Mouse (Mus musculus): ENCODE measurements around the gene Cyp2u1. TPM values are rescaled to one million over a fixed set of nuclear protein-coding genes. Genes with fewer than 3 reads are reported as not detected.

Cyp2u1 gene
- polyA plus RNA-seq, 1 experiment from 2014 or later = 2.3 TPM

- Histone ChIP-seq H3K27ac (ENCODE audit: low read length) (no peak overlapping the region), H3K27me3 (ENCODE audit: control insufficient read depth, insufficient read depth, low read length) (no peaks in the 10 kb centered on the region), H3K4me3 (ENCODE audit: low read depth, low read length) (no peak overlapping the region), H3K9ac (replicated peaks; ENCODE audit: low read depth, low read length) (no peak overlapping the region), H3K9me3 (ENCODE audit: control insufficient read depth, low read depth, low read length) (peaks cover 9% of the 10 kb centered on the region; the same call in 1 of the 2 replicates), H3K36me3 (ENCODE audit: control insufficient read depth, insufficient read depth, low read length) (no peaks in the 10 kb centered on the region; the same call in 1 of the 2 replicates), H3K4me2 (replicated peaks; ENCODE audit: low read depth, low read length) (no peak overlapping the region), H3K4me1 (ENCODE audit: control insufficient read depth, insufficient read depth, low read length) (no peaks in the 10 kb centered on the region)
- 89% methylated on average over 9 of the region's 9 CpGs for WGBS
- no peak for ATAC-seq (ENCODE audit: insufficient number of reproducible peaks, insufficient read depth, low FRiP score, low read depth)
Measured at GRCm38 (mm10) chr3:131259392-131259965, 43.5 kb downstream of the Cyp2u1 start.

- no peaks in the 10 kb centered on the region for H3K36me3 ChIP-seq (ENCODE audit: control insufficient read depth, insufficient read depth, low read length)
- H3K4me2 ChIP-seq (replicated peaks; ENCODE audit: low read depth, low read length) = no peak overlapping the region
- no peak overlapping the region for H3K4me3 ChIP-seq (ENCODE audit: low read depth, low read length)
- no peak for ATAC-seq (ENCODE audit: insufficient number of reproducible peaks, insufficient read depth, low FRiP score, low read depth)
- H3K9ac ChIP-seq (replicated peaks; ENCODE audit: low read depth, low read length) = no peak overlapping the region
- no peak overlapping the region for H3K27ac ChIP-seq (ENCODE audit: low read length)
- peaks cover 9% of the 10 kb centered on the region; the same call in 1 of the 2 replicates for H3K9me3 ChIP-seq (ENCODE audit: control insufficient read depth, low read depth, low read length)
- H3K27me3 ChIP-seq (ENCODE audit: control insufficient read depth, insufficient read depth, low read length) = no peaks in the 10 kb centered on the region
- no peaks in the 10 kb centered on the region for H3K4me1 ChIP-seq (ENCODE audit: control insufficient read depth, insufficient read depth, low read length)
- 81% methylated on average over 3 of the region's 3 CpGs for whole genome bisulfite sequencing
Measured at GRCm38 (mm10) chr3:131258921-131259320, 44.1 kb downstream of the Cyp2u1 start.

GRCm38 (mm10) chr3:131255399-131255981, 47.5 kb downstream of the Cyp2u1 start:
- ATAC-seq (ENCODE audit: insufficient number of reproducible peaks, insufficient read depth, low FRiP score, low read depth) = no peak
- WGBS = 90% methylated on average over 3 of the region's 3 CpGs
- no peak overlapping the region for H3K4me3 ChIP-seq (ENCODE audit: low read depth, low read length)

GRCm38 (mm10) chr3:131254991-131255390, 48.0 kb downstream of the Cyp2u1 start:
- ATAC-seq (ENCODE audit: insufficient number of reproducible peaks, insufficient read depth, low FRiP score, low read depth) = no peak
- no peak overlapping the region for H3K27ac ChIP-seq (ENCODE audit: low read length)
- H3K9me3 ChIP-seq (ENCODE audit: control insufficient read depth, low read depth, low read length) = no peaks in the 10 kb centered on the region
- no peak overlapping the region for H3K9ac ChIP-seq (replicated peaks; ENCODE audit: low read depth, low read length)
- H3K4me3 ChIP-seq (ENCODE audit: low read depth, low read length) = no peak overlapping the region
- 94% methylated on average over 4 of the region's 4 CpGs for WGBS
- H3K27me3 ChIP-seq (ENCODE audit: control insufficient read depth, insufficient read depth, low read length) = no peaks in the 10 kb centered on the region
- no peak overlapping the region for H3K4me2 ChIP-seq (replicated peaks; ENCODE audit: low read depth, low read length)
- no peaks in the 10 kb centered on the region for H3K36me3 ChIP-seq (ENCODE audit: control insufficient read depth, insufficient read depth, low read length)
- H3K4me1 ChIP-seq (ENCODE audit: control insufficient read depth, insufficient read depth, low read length) = no peaks in the 10 kb centered on the region

More at GRCm38 (mm10) chr3:131255399-131255981, 47.5 kb downstream of the Cyp2u1 start:
- Histone ChIP-seq H3K27ac (ENCODE audit: low read length) (no peak overlapping the region), H3K4me1 (ENCODE audit: control insufficient read depth, insufficient read depth, low read length) (no peaks in the 10 kb centered on the region), H3K36me3 (ENCODE audit: control insufficient read depth, insufficient read depth, low read length) (no peaks in the 10 kb centered on the region), H3K27me3 (ENCODE audit: control insufficient read depth, insufficient read depth, low read length) (no peaks in the 10 kb centered on the region), H3K9me3 (ENCODE audit: control insufficient read depth, low read depth, low read length) (no peaks in the 10 kb centered on the region), H3K4me2 (replicated peaks; ENCODE audit: low read depth, low read length) (no peak overlapping the region), H3K9ac (replicated peaks; ENCODE audit: low read depth, low read length) (no peak overlapping the region)

GRCm38 (mm10) chr3:131251601-131252000, 51.4 kb downstream of the Cyp2u1 start:
- 85% methylated on average over 7 of the region's 7 CpGs for WGBS

GRCm38 (mm10) chr3:131250978-131251377, 52.0 kb downstream of the Cyp2u1 start:
- Histone ChIP-seq H3K4me2 (replicated peaks; ENCODE audit: low read depth, low read length) (no peak overlapping the region), H3K4me3 (ENCODE audit: low read depth, low read length) (no peak overlapping the region), H3K9me3 (ENCODE audit: control insufficient read depth, low read depth, low read length) (no peaks in the 10 kb centered on the region), H3K27ac (ENCODE audit: low read length) (no peak overlapping the region), H3K36me3 (ENCODE audit: control insufficient read depth, insufficient read depth, low read length) (peaks cover 20% of the 10 kb centered on the region; the same call in 1 of the 2 replicates), H3K9ac (replicated peaks; ENCODE audit: low read depth, low read length) (no peak overlapping the region), H3K4me1 (ENCODE audit: control insufficient read depth, insufficient read depth, low read length) (no peaks in the 10 kb centered on the region), H3K27me3 (ENCODE audit: control insufficient read depth, insufficient read depth, low read length) (no peaks in the 10 kb centered on the region)
- WGBS = 88% methylated on average over 13 of the region's 13 CpGs
- no peak for ATAC-seq (ENCODE audit: insufficient number of reproducible peaks, insufficient read depth, low FRiP score, low read depth)

More at GRCm38 (mm10) chr3:131251601-131252000, 51.4 kb downstream of the Cyp2u1 start:
- Histone ChIP-seq H3K36me3 (ENCODE audit: control insufficient read depth, insufficient read depth, low read length) (peaks cover 17% of the 10 kb centered on the region; the same call in 1 of the 2 replicates), H3K27ac (ENCODE audit: low read length) (no peak overlapping the region), H3K4me1 (ENCODE audit: control insufficient read depth, insufficient read depth, low read length) (no peaks in the 10 kb centered on the region), H3K27me3 (ENCODE audit: control insufficient read depth, insufficient read depth, low read length) (no peaks in the 10 kb centered on the region), H3K4me3 (ENCODE audit: low read depth, low read length) (no peak overlapping the region), H3K4me2 (replicated peaks; ENCODE audit: low read depth, low read length) (no peak overlapping the region), H3K9ac (replicated peaks; ENCODE audit: low read depth, low read length) (no peak overlapping the region), H3K9me3 (ENCODE audit: control insufficient read depth, low read depth, low read length) (no peaks in the 10 kb centered on the region)
- ATAC-seq (ENCODE audit: insufficient number of reproducible peaks, insufficient read depth, low FRiP score, low read depth) = no peak

GRCm38 (mm10) chr3:131250283-131250682, 52.7 kb downstream of the Cyp2u1 start:
- H3K27me3 ChIP-seq (ENCODE audit: control insufficient read depth, insufficient read depth, low read length) = no peaks in the 10 kb centered on the region
- peaks cover 20% of the 10 kb centered on the region; the same call in 1 of the 2 replicates for H3K36me3 ChIP-seq (ENCODE audit: control insufficient read depth, insufficient read depth, low read length)
- whole genome bisulfite sequencing = 70% methylated on average over 2 of the region's 2 CpGs
- H3K4me3 ChIP-seq (ENCODE audit: low read depth, low read length) = no peak overlapping the region
- no peak for ATAC-seq (ENCODE audit: insufficient number of reproducible peaks, insufficient read depth, low FRiP score, low read depth)
- no peak overlapping the region for H3K27ac ChIP-seq (ENCODE audit: low read length)
- H3K9me3 ChIP-seq (ENCODE audit: control insufficient read depth, low read depth, low read length) = no peaks in the 10 kb centered on the region
- H3K9ac ChIP-seq (replicated peaks; ENCODE audit: low read depth, low read length) = no peak overlapping the region
- H3K4me2 ChIP-seq (replicated peaks; ENCODE audit: low read depth, low read length) = no peak overlapping the region
- no peaks in the 10 kb centered on the region for H3K4me1 ChIP-seq (ENCODE audit: control insufficient read depth, insufficient read depth, low read length)

GRCm38 (mm10) chr3:131248444-131248843, 54.6 kb downstream of the Cyp2u1 start:
- 80% methylated on average over 10 of the region's 10 CpGs for WGBS
- Histone ChIP-seq H3K9ac (replicated peaks; ENCODE audit: low read depth, low read length) (no peak overlapping the region), H3K4me3 (ENCODE audit: low read depth, low read length) (no peak overlapping the region)

More at GRCm38 (mm10) chr3:131248444-131248843, 54.6 kb downstream of the Cyp2u1 start:
- Histone ChIP-seq H3K9me3 (ENCODE audit: control insufficient read depth, low read depth, low read length) (no peaks in the 10 kb centered on the region), H3K36me3 (ENCODE audit: control insufficient read depth, insufficient read depth, low read length) (peaks cover 26% of the 10 kb centered on the region; the same call in 1 of the 2 replicates), H3K4me1 (ENCODE audit: control insufficient read depth, insufficient read depth, low read length) (no peaks in the 10 kb centered on the region), H3K4me2 (replicated peaks; ENCODE audit: low read depth, low read length) (no peak overlapping the region), H3K27ac (ENCODE audit: low read length) (no peak overlapping the region), H3K27me3 (ENCODE audit: control insufficient read depth, insufficient read depth, low read length) (no peaks in the 10 kb centered on the region)
- no peak for ATAC-seq (ENCODE audit: insufficient number of reproducible peaks, insufficient read depth, low FRiP score, low read depth)
